Mouse (Mus musculus) B cell, adult (primary cell): ENCODE results near the gene Bzw1. TPM values are rescaled to one million over a fixed set of nuclear protein-coding genes. Genes with fewer than 3 reads are reported as not detected.

ENCODE experiments used
- total RNA-seq: library from RNA; stranded (reverse); gene quantifications from 4 replicates; pipeline ENCODE4 v1.2.4, GENCODE M21; 2023; ENCODE audit not compliant: inconsistent age

Gene Bzw1
- 163 to 173 TPM (median 170 TPM) in 4 replicates for total RNA-seq

DNA sequence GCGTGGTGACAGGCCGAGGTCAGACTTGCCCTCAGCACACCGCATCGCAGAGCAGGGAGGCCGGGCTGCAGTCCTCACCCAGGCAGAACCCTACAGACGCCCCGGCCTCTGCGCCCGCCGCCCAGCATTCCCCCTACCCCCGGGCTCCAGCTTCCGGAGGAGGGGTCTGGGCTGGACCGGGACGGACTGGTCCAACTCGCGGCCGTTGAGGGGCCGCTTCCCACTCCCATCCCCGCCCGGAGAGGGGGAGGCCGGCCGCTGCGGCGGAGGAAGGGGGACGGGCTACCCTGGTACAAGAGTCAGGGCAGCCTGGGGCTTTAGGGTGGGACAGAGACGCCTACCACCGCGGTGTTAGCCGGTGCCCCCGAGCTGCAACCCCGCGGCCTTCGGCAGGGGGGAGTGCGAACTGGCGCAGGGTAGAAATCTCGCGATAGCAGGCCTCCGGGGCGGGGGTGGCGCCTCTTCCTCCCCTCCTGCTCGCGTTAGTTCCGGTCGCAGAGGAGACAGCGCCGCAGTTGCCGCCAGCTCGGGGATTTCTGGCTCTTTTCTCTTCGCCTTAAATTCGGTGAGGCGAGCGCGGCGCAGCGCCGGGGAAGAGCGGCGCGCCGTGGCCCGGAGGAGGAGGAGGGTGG lies at the start of gene Bzw1:
Bzw1 (plus strand) TSS at position 247 of the 632 bp plus-strand sequence.

DNA sequence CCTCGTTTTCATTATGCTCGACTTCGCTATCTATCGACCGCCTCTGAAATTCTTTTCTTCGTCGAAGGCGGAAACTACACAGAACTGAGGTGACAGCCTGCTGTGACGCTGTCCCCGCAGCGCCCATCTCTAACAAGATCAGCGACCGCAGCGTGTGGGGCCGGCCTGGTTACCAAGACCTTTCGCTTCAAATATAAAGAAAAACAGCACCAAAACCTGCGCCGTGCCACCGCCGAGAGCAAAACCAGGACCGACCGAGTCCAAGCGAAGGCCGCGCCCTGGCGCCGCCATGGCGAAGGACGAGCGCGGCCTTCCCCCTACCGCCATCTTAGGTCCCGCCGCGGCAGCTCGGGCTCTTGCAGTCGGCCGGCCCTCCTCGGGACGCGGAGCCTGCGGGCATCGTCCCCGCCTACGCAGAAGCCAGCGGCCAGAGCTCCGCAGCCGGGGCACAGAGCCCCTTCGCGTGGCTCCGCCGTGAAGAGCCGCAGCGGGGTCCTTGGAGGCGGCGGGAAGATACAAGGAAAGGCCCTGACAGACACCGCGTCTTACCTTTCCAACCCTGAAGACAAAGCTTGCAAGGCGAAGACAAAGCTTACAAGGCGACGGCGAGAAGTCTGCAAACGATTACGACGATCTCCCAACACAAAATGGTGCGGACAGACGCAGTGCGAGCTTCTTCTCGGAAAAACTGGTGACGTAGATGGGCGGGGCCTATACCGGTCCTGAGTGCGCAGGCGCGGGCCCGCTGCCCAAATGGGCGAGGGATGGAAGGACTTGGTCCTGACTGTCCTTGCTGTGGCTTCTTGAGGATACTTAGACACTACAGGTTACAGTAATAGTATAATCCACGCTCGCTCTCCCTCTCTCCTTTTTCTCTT lies 30.9 kb downstream of the Bzw1 start, which contains the start of gene Clk1:
Clk1 (minus strand) TSS at position 696 of the 878 bp plus-strand sequence.

DNA sequence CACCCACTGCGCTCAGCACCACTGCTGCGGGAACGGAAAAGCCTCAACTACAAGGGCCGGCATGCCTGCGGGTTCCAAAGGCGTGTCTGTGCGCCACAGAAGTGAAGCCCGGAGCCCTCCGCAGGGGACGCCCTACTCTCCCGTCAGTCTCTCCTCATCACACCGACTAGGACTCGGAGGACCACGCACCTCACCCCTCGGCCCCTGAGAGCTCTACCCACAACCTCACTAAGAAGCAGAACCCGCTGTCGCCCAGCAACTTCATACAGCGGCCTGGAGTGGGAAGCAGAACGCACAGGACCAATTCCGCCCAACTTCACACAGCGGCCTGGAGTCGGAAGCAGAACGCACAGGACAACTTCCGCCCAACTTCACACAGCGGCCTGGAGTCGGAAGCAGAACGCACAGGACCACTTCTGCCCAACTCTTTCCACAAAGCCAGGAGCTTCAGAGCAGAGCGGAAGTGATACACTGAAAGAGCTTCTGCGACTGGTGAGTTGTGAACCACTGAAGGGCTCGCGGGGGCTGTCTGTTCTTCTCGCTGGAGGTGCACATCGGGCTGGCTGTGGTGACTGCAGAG lies 52.5 kb downstream of the Bzw1 start, which contains the start of the genes Nif3l1 and Ppil3:
Nif3l1 (plus strand) TSS at position 9 of the 580 bp plus-strand sequence.
Ppil3 (minus strand) TSS at position 344 of the 580 bp plus-strand sequence.

Other genes with a start within 250 kb of the Bzw1 start
- 0.33 to 1.1 TPM (median 0.69 TPM) in 4 replicates for gene Aox4, start 182.5 kb upstream of the Bzw1 start, total RNA-seq
- gene Aox2, start 114.6 kb upstream of the Bzw1 start, total RNA-seq: not detected in 4 replicates
- gene Clk1, start 31.2 kb downstream of the Bzw1 start, total RNA-seq: 1,316 to 1,538 TPM (median 1,468 TPM) in 4 replicates
- 12.1 to 18.2 TPM (median 14.0 TPM) in 4 replicates for gene Nif3l1, start 52.3 kb downstream of the Bzw1 start, total RNA-seq
- gene Ppil3, start 52.6 kb downstream of the Bzw1 start, total RNA-seq: 27.0 to 34.6 TPM (median 31.5 TPM) in 4 replicates
- 24.7 to 33.3 TPM (median 27.9 TPM) in 4 replicates for gene Orc2, start 112.2 kb downstream of the Bzw1 start, total RNA-seq
- gene Fam126b, start 193.4 kb downstream of the Bzw1 start, total RNA-seq: 17.6 to 18.9 TPM (median 18.0 TPM) in 4 replicates
- 32.3 to 41.4 TPM (median 38.9 TPM) in 4 replicates for gene Ndufb3, start 193.5 kb downstream of the Bzw1 start, total RNA-seq